Mouse (Mus musculus): Measurements from ENCODE around the gene Slc38a4.

The Slc38a4 gene

GRCm38 (mm10) chr15:97011599-97012372 is 44.0 kb downstream of the Slc38a4 start:
- DNase-seq = no peak

- no peak for DNase-seq
Observed at GRCm38 (mm10) chr15:97009271-97009670, 46.5 kb downstream of the Slc38a4 start.

- DNase-seq = no peak
Observed at GRCm38 (mm10) chr15:97005631-97006234, 50.0 kb downstream of the Slc38a4 start.

GRCm38 (mm10) chr15:97004525-97004867 is 51.3 kb downstream of the Slc38a4 start:
- no peak for DNase-seq

GRCm38 (mm10) chr15:97003851-97004524 is 51.8 kb downstream of the Slc38a4 start:
- no peak for DNase-seq

- no peak for DNase-seq
Observed at GRCm38 (mm10) chr15:97003186-97003585, 52.6 kb downstream of the Slc38a4 start.

GRCm38 (mm10) chr15:97002752-97003151 is 53.0 kb downstream of the Slc38a4 start:
- no peak for DNase-seq

- no peak for DNase-seq
Observed at GRCm38 (mm10) chr15:97001886-97002285, 53.9 kb downstream of the Slc38a4 start.

- no peak for DNase-seq
Observed at GRCm38 (mm10) chr15:97001416-97001815, 54.3 kb downstream of the Slc38a4 start.

GRCm38 (mm10) chr15:97000319-97001251 is 55.2 kb downstream of the Slc38a4 start:
- DNase-seq = no peak

GRCm38 (mm10) chr15:96999401-96999800 is 56.4 kb downstream of the Slc38a4 start:
- no peak for DNase-seq

- no peak for DNase-seq
Observed at GRCm38 (mm10) chr15:96985618-96986017, 70.1 kb downstream of the Slc38a4 start.

- DNase-seq = no peak
Observed at GRCm38 (mm10) chr15:96983581-96984330, 72.0 kb downstream of the Slc38a4 start.

- DNase-seq = no peak
Observed at GRCm38 (mm10) chr15:96975125-96975524, 80.6 kb downstream of the Slc38a4 start.

- no peak for DNase-seq
Observed at GRCm38 (mm10) chr15:96974131-96974530, 81.6 kb downstream of the Slc38a4 start.

- DNase-seq = no peak
Observed at GRCm38 (mm10) chr15:96973370-96973769, 82.4 kb downstream of the Slc38a4 start.

- no peak for DNase-seq
Observed at GRCm38 (mm10) chr15:96972706-96973274, 83.0 kb downstream of the Slc38a4 start.

GRCm38 (mm10) chr15:96971906-96972305 is 83.8 kb downstream of the Slc38a4 start:
- DNase-seq = no peak

GRCm38 (mm10) chr15:96969792-96970191 is 86.0 kb downstream of the Slc38a4 start:
- DNase-seq = no peak

- DNase-seq = no peak
Observed at GRCm38 (mm10) chr15:96968741-96969140, 87.0 kb downstream of the Slc38a4 start.

GRCm38 (mm10) chr15:96966326-96966725 is 89.4 kb downstream of the Slc38a4 start:
- DNase-seq = no peak

GRCm38 (mm10) chr15:96963735-96964134 is 92.0 kb downstream of the Slc38a4 start:
- no peak for DNase-seq
